Comparison of ENCODE assay signal across 20 mouse cellular contexts in the genomic region with DNA sequence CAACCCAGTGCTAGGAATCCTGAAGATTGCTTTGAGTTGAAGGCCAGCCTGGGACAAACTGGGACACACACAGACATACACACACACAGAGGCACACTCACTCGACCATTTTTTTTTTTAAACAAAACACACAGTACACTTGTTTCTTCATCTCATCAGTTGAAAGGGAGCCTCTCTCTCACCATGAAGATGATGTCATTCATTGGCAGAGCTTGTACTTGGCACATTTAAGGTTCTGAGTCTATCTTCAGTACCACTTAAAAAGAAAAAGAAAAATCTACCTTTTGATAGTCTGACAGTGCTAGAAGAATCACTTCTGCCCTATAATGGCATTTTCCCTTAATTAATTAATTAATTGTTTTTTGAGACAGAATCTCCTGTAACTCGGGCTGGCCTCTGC. TPM values are rescaled to one million over a fixed set of nuclear protein-coding genes. Genes with fewer than 3 reads are reported as not detected.
"Had no signal": no experiment of that assay in that cellular context is flagged by ENCODE, and none has a peak within 500 bp of the region (broad histone marks: within the 10 kb centered on the region; RNA-seq: fewer than 3 reads in every experiment).

No protein-coding gene starts in this region.

- H3K27ac ChIP-seq: neural tube, embryonic 15.5 days; stomach, embryonic 15.5 days; stomach, postnatal 0 days had no signal

- H3K27me3 ChIP-seq: neural tube, embryonic 15.5 days; stomach, embryonic 15.5 days had no signal

- DNase-seq: retina, postnatal 1 day; right cerebral cortex, adult 18-20 months; right cerebral cortex, postnatal 14 days; right cerebral cortex, postnatal 25 days; right cerebral cortex, postnatal 4 days; spleen, adult 18-20 months; thymus, adult 18-20 months; thymus, adult 2 months; thymus, postnatal 14 days; thymus, postnatal 25 days; thymus, postnatal 36 days; thymus, postnatal 4 days had no signal

- H3K4me3 ChIP-seq: neural tube, embryonic 15.5 days; stomach, embryonic 15.5 days had no signal

RNA-seq across cellular contexts. Expression of gene Gm5741, which starts 21.0 kb away (rescaled TPM):
- total RNA-seq: neutrophil, adult 5-6 weeks had no signal
- polyA plus RNA-seq: neural tube, embryonic 14.5 days; stomach, embryonic 14.5 days; stomach, postnatal 0 days; testis, adult 2 months; thymus, postnatal 0 days had no signal
